Mouse (Mus musculus): ENCODE measurements around the gene Lrrc20.
"Not testable (repeated sequence)": the region's sequence is repeated elsewhere in the genome, so short reads cannot be mapped to it uniquely, and the experiment has no call there.

Lrrc20 gene

GRCm38 (mm10) chr10:61475594-61476439, at the start of gene Lrrc20:
Lrrc20 (plus strand) TSS chr10:61475801.
- DNase-seq, result peak; percentile 93 to 96

GRCm38 (mm10) chr10:61426251-61426757, 49.3 kb upstream of the Lrrc20 start:
- DNase-seq, result peak in 1 of 2 experiments; percentile 20

- no peak for DNase-seq
These were observed 47.6 kb upstream of the Lrrc20 start for GRCm38 (mm10) chr10:61427951-61428350.

GRCm38 (mm10) chr10:61428416-61428815, 47.2 kb upstream of the Lrrc20 start:
- no peak for DNase-seq

- DNase-seq, result no peak
These were observed 46.6 kb upstream of the Lrrc20 start for GRCm38 (mm10) chr10:61429043-61429442.

GRCm38 (mm10) chr10:61431375-61431774, 44.2 kb upstream of the Lrrc20 start:
- no peak for DNase-seq

- no peak for DNase-seq
These were observed 35.3 kb upstream of the Lrrc20 start for GRCm38 (mm10) chr10:61440202-61440800.

GRCm38 (mm10) chr10:61443456-61443855, 32.1 kb upstream of the Lrrc20 start:
- DNase-seq, result no peak

- DNase-seq, result no peak
These were observed 31.7 kb upstream of the Lrrc20 start for GRCm38 (mm10) chr10:61443876-61444275.

GRCm38 (mm10) chr10:61445016-61445415, 30.6 kb upstream of the Lrrc20 start:
- DNase-seq, result no peak

GRCm38 (mm10) chr10:61447581-61448353, 27.8 kb upstream of the Lrrc20 start:
- DNase-seq, result no peak

GRCm38 (mm10) chr10:61448834-61449233, 26.8 kb upstream of the Lrrc20 start:
- no peak for DNase-seq

GRCm38 (mm10) chr10:61451463-61451930, 24.1 kb upstream of the Lrrc20 start:
- DNase-seq, result peak; percentile 46 to 48

- DNase-seq, result peak; percentile 60 to 63
These were observed 23.5 kb upstream of the Lrrc20 start for GRCm38 (mm10) chr10:61451931-61452617.

- DNase-seq, result peak; percentile 98 to 100
These were observed 23.0 kb upstream of the Lrrc20 start, which contains the start of gene Eif4ebp2 for GRCm38 (mm10) chr10:61452645-61453044. Eif4ebp2 (minus strand) TSS chr10:61452661.

GRCm38 (mm10) chr10:61453171-61453570, 22.4 kb upstream of the Lrrc20 start:
- not testable (repeated sequence) for DNase-seq

- DNase-seq, result no peak
These were observed 18.4 kb upstream of the Lrrc20 start for GRCm38 (mm10) chr10:61457182-61457581.

- no peak for DNase-seq
These were observed 10.6 kb upstream of the Lrrc20 start for GRCm38 (mm10) chr10:61465009-61465408.

- DNase-seq, result peak in 1 of 2 experiments; percentile 30
These were observed 9.4 kb upstream of the Lrrc20 start for GRCm38 (mm10) chr10:61466242-61466641.

GRCm38 (mm10) chr10:61466873-61467272, 8.7 kb upstream of the Lrrc20 start:
- peak in 1 of 2 experiments; percentile 25 for DNase-seq

- DNase-seq, result no peak
These were observed 6.7 kb upstream of the Lrrc20 start for GRCm38 (mm10) chr10:61468900-61469299.

GRCm38 (mm10) chr10:61473640-61474039, 2.0 kb upstream of the Lrrc20 start:
- DNase-seq, result no peak

Measured in lung, postnatal 4 days (tissue).